Mouse (Mus musculus) monocyte, adult 5-6 weeks (primary cell): ENCODE measurements at regions not wholly inside any gene's neighbourhood (a gene's known extent, or its start where the extent isn't known, plus 50 kb on each side); places are given as distances from the start of the nearest gene placed in this dataset.
A peak's percentile ranks its signal among the peaks of the same experiment; 100 is the strongest.

Experiments
- ATAC-seq: fragments of 153-309, 156-312 bp; replicated peaks from 2 replicates; pipeline ENCODE4 v1.8.0; 2017; ENCODE audit warnings: mild to moderate bottlenecking; ENCODE audit not compliant: low TSS enrichment, insufficient number of reproducible peaks, severe bottlenecking, poor library complexity, low FRiP score

DNA sequence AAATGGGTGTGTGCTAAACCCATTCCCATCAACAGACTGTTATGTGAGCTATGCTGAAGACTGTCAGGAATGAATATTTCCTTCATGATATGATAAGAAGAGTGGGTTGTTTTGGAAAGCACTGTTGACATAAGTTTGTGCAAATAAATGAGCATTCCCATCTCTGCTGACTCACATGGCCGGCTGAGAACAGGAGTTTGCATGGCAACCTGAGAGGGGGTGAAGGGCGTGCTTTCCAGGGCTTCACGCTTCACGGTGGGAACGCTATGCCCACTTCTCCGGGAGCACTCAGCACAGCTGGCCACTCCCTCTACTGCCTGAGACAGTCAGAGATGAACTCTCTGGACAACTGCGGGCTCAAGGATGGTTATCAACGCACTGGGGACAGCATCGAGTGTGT, 348.9 kb upstream of the Slc24a5 start:
- ATAC-seq = no peak

DNA sequence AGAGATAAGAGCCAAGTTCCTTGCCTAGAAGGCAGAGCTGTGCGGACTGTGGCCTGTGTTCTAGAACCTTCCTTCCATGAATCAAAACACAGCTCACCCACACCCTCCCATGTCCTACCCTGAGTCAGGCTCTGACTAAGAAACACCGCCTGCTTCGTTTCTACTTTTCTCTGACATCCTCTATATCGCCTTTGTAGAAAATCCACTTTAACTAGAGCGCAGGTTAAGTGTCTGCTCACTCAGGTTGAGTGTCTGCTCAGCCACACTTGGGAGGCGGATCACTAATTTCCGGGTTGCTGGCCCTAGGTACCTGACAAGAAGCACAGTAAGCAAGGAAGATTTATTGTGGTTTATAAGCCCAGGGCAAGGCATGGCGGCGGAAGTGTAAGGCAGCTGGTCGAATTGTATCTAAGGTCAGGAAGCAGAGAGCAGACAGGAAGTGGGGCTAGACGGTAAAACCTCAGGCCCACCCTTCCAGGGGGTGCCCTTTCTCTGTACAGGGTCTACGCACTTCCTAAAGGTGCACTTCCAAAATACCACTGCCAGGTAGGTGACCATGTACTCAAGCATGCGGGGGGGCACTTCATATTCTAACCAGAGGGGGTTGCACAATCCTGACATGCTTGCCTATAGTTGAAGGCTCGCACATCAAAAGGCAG, 348.0 kb upstream of the Slc24a5 start:
- peak; percentile 49; the same call in 1 of the 2 replicates for ATAC-seq

GRCm38 (mm10) chr2:124720593-124721445, 347.1 kb upstream of the Slc24a5 start:
- no peak for ATAC-seq

- ATAC-seq = no peak
These were observed 343.8 kb upstream of the Slc24a5 start for GRCm38 (mm10) chr2:124724171-124724570.

- no peak for ATAC-seq
These were observed 343.0 kb upstream of the Slc24a5 start for GRCm38 (mm10) chr2:124724827-124725480.

DNA sequence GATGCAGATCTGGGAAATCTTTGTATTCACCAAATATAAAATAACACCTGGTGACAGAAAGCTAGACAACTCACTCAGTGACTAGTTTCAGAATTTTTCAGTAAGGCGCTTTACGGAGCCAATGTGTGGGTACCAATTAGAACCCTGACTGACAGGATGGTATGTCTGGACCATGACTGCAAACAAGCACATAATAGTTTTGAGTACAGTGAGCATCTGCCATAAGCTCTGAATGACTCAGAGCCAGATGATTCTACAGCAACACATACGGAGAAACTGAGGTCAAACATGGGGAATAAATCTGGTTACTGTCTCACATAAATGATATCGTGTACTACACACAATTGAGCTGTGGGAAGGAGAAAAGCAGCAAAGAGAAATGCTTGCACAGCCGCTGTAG, 339.9 kb upstream of the Slc24a5 start:
- no peak for ATAC-seq

- ATAC-seq = no peak
These were observed 335.3 kb upstream of the Slc24a5 start for GRCm38 (mm10) chr2:124732593-124732992.

DNA sequence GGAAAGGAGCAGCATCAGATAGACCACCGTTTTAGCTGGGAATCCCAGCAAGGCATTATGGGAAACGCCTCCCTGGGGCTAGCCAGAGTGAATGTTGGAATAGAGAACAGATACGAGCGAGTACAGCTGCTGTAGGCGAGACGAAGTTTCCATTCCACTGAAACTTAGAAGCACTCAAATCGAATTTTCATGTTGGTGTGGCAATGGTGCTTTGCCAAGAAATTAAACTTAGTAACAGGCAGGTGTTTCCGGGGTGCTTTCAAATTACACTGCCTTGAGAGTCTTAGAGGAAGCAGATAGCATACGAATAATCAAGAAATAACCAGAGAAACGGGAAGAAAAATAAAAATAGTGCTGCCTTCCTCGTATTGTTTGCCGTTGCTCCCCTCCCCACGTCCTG, 327.1 kb upstream of the Slc24a5 start:
- no peak for ATAC-seq

DNA sequence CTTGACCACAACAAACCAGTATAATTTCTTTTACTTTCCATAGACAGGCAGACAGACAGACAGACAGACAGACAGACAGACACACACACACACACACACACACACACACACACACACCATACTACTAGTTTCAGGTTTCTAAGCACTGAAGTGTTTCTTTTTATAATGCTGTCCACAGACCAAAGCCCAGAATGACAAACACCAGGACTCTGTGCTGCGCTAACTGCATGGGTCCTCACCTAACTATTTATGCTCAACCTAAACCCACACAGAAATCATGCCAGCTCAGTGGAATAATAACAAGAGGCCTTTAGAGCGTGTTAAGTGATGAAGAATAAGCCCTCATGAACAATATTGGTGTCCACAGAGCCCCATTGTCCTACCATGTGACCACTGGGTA, 325.0 kb upstream of the Slc24a5 start:
- ATAC-seq = no peak

DNA sequence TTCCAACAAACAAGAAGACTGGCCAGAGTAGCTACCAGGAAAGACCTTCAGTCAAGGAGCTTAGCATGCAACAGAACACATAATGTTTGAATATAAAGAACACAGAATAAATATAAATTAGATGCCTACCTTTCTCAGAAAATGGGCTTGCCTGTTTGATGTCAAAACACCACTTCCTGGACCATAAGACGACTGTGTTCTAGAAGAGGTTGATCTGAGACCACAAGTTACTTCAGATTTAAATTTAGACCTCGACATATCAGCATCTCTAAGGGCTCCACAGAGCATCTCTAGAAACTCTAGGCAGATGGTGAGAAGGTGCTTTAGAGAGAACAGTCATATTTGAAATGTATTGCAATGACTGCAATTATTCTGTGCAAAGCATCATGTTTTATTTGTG, 322.9 kb upstream of the Slc24a5 start:
- ATAC-seq = no peak

DNA sequence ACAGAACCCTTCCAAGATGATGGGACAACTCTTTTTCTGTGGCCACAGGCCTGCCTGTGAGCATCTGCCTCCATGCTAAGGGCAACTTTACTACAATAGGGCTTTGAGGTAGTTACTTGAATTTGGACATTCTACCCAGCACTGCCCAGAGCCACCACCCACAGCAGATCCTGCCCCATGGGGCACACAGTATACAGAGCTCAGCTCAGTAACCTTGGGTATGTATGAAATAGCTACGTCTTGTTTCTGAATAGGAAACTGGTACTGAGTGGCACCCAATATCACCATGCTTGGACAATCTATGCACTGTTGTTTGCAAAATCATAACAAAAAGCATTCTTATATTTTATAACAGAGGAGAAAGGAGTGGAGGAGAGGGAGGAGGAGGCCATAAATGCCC, 320.8 kb upstream of the Slc24a5 start:
- no peak for ATAC-seq

- ATAC-seq = no peak
These were observed 320.3 kb upstream of the Slc24a5 start for GRCm38 (mm10) chr2:124747627-124748026.

- peak; percentile 57; the same call in 1 of the 2 replicates for ATAC-seq
These were observed 316.1 kb upstream of the Slc24a5 start for GRCm38 (mm10) chr2:124751832-124752231.

- peak; percentile 58; the same call in 1 of the 2 replicates for ATAC-seq
These were observed 314.2 kb upstream of the Slc24a5 start for GRCm38 (mm10) chr2:124753717-124754116.

GRCm38 (mm10) chr2:124755244-124755643, 312.7 kb upstream of the Slc24a5 start:
- ATAC-seq = 0 out of 2 replicates have a peak, but pooled peaks have one; percentile 65

DNA sequence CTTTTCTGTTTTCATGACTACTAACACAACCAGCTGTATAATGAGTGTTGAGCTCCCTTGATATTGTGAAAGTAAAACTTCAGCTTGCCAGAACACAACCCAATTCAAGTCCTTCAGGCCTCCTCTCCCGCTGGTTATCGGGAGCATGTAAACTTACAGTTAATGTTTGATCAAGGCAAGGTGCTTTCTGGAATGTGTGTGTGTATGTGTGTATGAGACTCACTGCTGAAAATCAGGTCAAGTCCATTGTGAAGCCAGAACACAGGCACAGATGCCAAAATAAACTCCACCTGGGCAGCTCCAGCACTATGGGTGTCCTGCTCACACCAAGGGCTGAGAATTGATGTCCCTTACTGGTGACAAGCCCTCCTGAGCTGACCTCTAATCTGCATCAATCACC, 308.9 kb upstream of the Slc24a5 start:
- ATAC-seq = no peak

GRCm38 (mm10) chr2:124763650-124764049, 304.3 kb upstream of the Slc24a5 start:
- no peak for ATAC-seq

- ATAC-seq = no peak
These were observed 303.6 kb upstream of the Slc24a5 start for GRCm38 (mm10) chr2:124764186-124764910.
